Mouse (Mus musculus) hindbrain, embryonic 14.5 days (tissue): ENCODE results near the gene Recql. TPM values are rescaled to one million over a fixed set of nuclear protein-coding genes. Genes with fewer than 3 reads are reported as not detected.

ENCODE experiments used
- ATAC-seq: fragments of 200-750 bp; cut with Nextera tagmentation; 2 replicates; pipeline ENCODE4 v1.8.0; 2017; ENCODE audit warnings: moderate number of reproducible peaks, mild to moderate bottlenecking, moderate TSS enrichment, moderate library complexity; ENCODE audit not compliant: low FRiP score
- DNase-seq: peaks from one replicate; pipeline ENCODE4 v3.0.0-alpha.2; 2015; ENCODE audit warnings: low spot score
- H3K27ac ChIP-seq: fragments of 300-500 bp; sonication (generic); 2 replicates; pipeline ENCODE4 v1.5.1; 2014; ENCODE audit warnings: mild to moderate bottlenecking, moderate library complexity
- H3K27me3 ChIP-seq: fragments of 300-500 bp; sonication (generic); 2 replicates; pipeline ENCODE4 v1.6.1; 2014; ENCODE audit warnings: mild to moderate bottlenecking, low read length, mixed read lengths; ENCODE audit not compliant: control insufficient read depth, insufficient read depth
- H3K36me3 ChIP-seq: fragments of 300-500 bp; sonication (generic); replicated peaks from 2 replicates; pipeline ENCODE4 v1.6.1; 2014; ENCODE audit not compliant: control insufficient read depth, insufficient read depth
- H3K4me1 ChIP-seq: fragments of 300-500 bp; sonication (generic); replicated peaks from 2 replicates; pipeline ENCODE4 v1.6.1; 2014; ENCODE audit warnings: antibody characterized with exemption, low read length, mixed read lengths; ENCODE audit not compliant: control insufficient read depth, insufficient read depth
- H3K4me2 ChIP-seq: fragments of 300-500 bp; sonication (generic); replicated peaks from 2 replicates; pipeline ENCODE4 v1.6.1; 2014; ENCODE audit warnings: mild to moderate bottlenecking, moderate library complexity
- H3K4me3 ChIP-seq: fragments of 300-500 bp; sonication (generic); replicated peaks from 2 replicates; pipeline ENCODE4 v1.5.1; 2014; ENCODE audit warnings: mild to moderate bottlenecking, low read length
- H3K9ac ChIP-seq: fragments of 300-500 bp; sonication (generic); 2 replicates; pipeline ENCODE4 v1.6.1; 2014
- H3K9me3 ChIP-seq: fragments of 300-500 bp; sonication (generic); 2 replicates; pipeline ENCODE4 v1.6.1; 2016; ENCODE audit warnings: low read length; ENCODE audit not compliant: control insufficient read depth
- WGBS: fragments of 180-500 bp; shearing (Covaris S2); extraction: QIAGEN DNeasy Blood & Tissue Kit; methylation state at CpG from one replicate; pipeline ENCODE4 v1.1.7; 2014; 5-methylcytosine and 5-hydroxymethylcytosine counted together
- polyA plus RNA-seq: library from polyadenylated mRNA; unstranded; fragments of >200 nt; fragmentation: Nextera tagmentation; extraction: Ambion mirVana; gene quantifications from 2 replicates; pipeline ENCODE4 v1.2.1, GENCODE M21; 2014

Recql gene
- polyA plus RNA-seq, 1 experiment from 2014 or later: 27.2 TPM

GRCm38 (mm10) chr6:142392312-142392711 is 5.4 kb upstream of the Recql start:
- Histone ChIP-seq H3K36me3 (peaks cover 36% of the 10 kb centered on the region), H3K27ac (no peak overlapping the region), H3K4me2 (no peak overlapping the region), H3K27me3 (no peaks in the 10 kb centered on the region), H3K4me3 (no peak overlapping the region), H3K9me3 (no peaks in the 10 kb centered on the region), H3K4me1 (peaks cover 4% of the 10 kb centered on the region; the same call in 1 of the 2 replicates), H3K9ac (no peak overlapping the region)
- 95% methylated on average over 5 of the region's 5 CpGs for WGBS
- DNase-seq: no peak
- no peak for ATAC-seq

DNA sequence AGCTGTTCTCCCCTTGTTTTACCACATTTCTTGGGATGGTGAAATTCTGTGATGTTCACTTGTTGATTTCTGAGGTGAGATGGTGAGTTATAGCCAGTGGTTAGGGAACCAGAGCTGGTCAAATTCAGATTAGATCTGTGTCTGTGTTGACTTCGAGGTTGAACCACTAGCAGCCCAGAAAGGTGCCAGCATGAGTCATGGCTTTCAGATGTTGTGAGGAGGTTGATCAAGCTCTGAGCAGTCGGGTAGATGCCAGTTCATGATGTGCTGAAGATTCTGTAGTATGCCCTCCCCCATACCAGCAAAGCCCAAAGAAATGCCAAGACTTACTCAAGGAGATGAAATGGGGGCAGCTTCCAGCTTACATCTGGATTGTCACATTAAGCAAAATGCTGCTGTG is 2.2 kb upstream of the Recql start:
- 86% methylated on average over 2 of the region's 2 CpGs for WGBS
- H3K9ac ChIP-seq: no peak overlapping the region
- peaks cover 8% of the 10 kb centered on the region for H3K4me1 ChIP-seq
- no peak for ATAC-seq
- DNase-seq: no peak
- H3K27ac ChIP-seq: no peak overlapping the region
- H3K9me3 ChIP-seq: no peaks in the 10 kb centered on the region
- H3K4me3 ChIP-seq: no peak overlapping the region
- H3K4me2 ChIP-seq: no peak overlapping the region
- H3K36me3 ChIP-seq: peaks cover 10% of the 10 kb centered on the region
- no peaks in the 10 kb centered on the region for H3K27me3 ChIP-seq

DNA sequence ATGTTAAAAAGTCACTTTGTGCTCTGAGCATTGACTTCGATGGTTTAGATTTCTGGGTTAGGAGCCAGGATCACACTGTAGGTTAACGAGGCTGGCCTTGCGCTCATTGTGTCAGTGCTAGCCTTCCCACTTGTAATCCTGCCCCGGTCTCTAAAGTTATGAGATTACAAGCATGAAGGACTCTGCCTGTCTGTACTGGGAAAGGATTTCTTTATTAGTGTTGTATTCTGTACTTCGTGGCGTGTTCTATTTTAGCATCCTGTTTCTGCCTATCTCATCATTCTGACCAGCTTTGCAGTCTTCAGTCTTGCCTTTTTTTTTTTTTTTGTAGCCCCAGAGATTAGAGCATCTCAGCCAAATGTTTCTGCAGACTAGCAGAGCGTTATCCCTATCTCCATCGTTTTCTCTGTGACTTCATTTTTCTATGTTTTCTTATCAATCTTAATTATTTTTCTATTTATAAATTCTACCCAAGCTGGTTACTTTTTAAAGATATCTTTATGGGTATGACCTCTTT is 926 bp upstream of the Recql start:
- no peak for DNase-seq
- H3K27ac ChIP-seq: no peak overlapping the region
- 20% methylated on average over 8 of the region's 8 CpGs for WGBS
- no peaks in the 10 kb centered on the region; the same call in 1 of the 2 replicates for H3K36me3 ChIP-seq
- peak overlapping the region; percentile 100 for H3K4me3 ChIP-seq
- no peaks in the 10 kb centered on the region for H3K9me3 ChIP-seq
- peaks cover 8% of the 10 kb centered on the region for H3K4me1 ChIP-seq
- no peaks in the 10 kb centered on the region for H3K27me3 ChIP-seq
- H3K9ac ChIP-seq: peak overlapping the region; percentile 87
- peak overlapping the region; percentile 88 for H3K4me2 ChIP-seq
- no peak for ATAC-seq

GRCm38 (mm10) chr6:142386285-142387010 is 439 bp downstream of the Recql start:
- no peaks in the 10 kb centered on the region for H3K27me3 ChIP-seq
- H3K9ac ChIP-seq: peak overlapping the region; percentile 59
- no peaks in the 10 kb centered on the region for H3K9me3 ChIP-seq
- 7% methylated on average over 31 of the region's 31 CpGs for WGBS
- H3K27ac ChIP-seq: no peak overlapping the region
- peaks cover 8% of the 10 kb centered on the region for H3K4me1 ChIP-seq
- H3K4me2 ChIP-seq: peak overlapping the region; percentile 83
- H3K36me3 ChIP-seq: no peaks in the 10 kb centered on the region
- peak; percentile 87 for ATAC-seq
- DNase-seq: no peak
- peak overlapping the region; percentile 100 for H3K4me3 ChIP-seq

- WGBS: 94% methylated on average over 9 of the region's 9 CpGs
- Histone ChIP-seq H3K27me3 (no peaks in the 10 kb centered on the region), H3K9ac (no peak overlapping the region), H3K27ac (no peak overlapping the region), H3K36me3 (no peaks in the 10 kb centered on the region), H3K4me1 (peaks cover 8% of the 10 kb centered on the region), H3K4me2 (no peak overlapping the region), H3K9me3 (no peaks in the 10 kb centered on the region), H3K4me3 (no peak overlapping the region)
- ATAC-seq: no peak
- DNase-seq: no peak
These were observed 2.4 kb downstream of the Recql start for GRCm38 (mm10) chr6:142384521-142384920.

GRCm38 (mm10) chr6:142381615-142382014 is 5.3 kb downstream of the Recql start:
- no peak overlapping the region for H3K9ac ChIP-seq
- H3K9me3 ChIP-seq: no peaks in the 10 kb centered on the region
- no peak overlapping the region for H3K4me3 ChIP-seq
- peaks cover 8% of the 10 kb centered on the region for H3K36me3 ChIP-seq
- H3K4me1 ChIP-seq: peaks cover 4% of the 10 kb centered on the region
- ATAC-seq (no peak), DNase-seq (no peak)
- H3K4me2 ChIP-seq: no peak overlapping the region
- 93% methylated on average over 7 of the region's 7 CpGs for WGBS
- H3K27me3 ChIP-seq: no peaks in the 10 kb centered on the region
- H3K27ac ChIP-seq: no peak overlapping the region

DNA sequence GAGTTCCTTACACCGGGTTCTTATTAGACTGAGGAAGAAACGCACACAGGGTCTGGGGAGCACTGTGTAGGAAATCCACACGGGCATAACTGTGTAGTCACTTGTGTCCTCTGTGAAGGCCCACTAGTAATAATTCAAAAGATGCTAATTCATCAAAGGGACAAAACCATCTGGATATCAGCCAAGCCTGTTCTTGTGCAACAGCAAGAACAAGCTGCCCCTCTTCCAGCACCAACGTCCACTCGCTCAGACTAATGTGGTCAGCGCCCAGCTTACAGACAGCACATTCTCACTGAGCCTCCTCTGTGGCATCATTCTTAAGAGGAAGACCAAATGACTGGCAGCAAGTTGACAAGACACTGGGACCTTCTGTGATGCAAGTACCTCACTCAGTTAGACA is 6.9 kb downstream of the Recql start:
- no peak overlapping the region for H3K4me2 ChIP-seq
- no peak overlapping the region for H3K27ac ChIP-seq
- WGBS: 95% methylated on average over 6 of the region's 6 CpGs
- no peaks in the 10 kb centered on the region for H3K9me3 ChIP-seq
- peaks cover 24% of the 10 kb centered on the region for H3K36me3 ChIP-seq
- ATAC-seq (no peak), DNase-seq (no peak)
- H3K27me3 ChIP-seq: no peaks in the 10 kb centered on the region
- H3K9ac ChIP-seq: no peak overlapping the region
- H3K4me3 ChIP-seq: no peak overlapping the region
- no peaks in the 10 kb centered on the region for H3K4me1 ChIP-seq

- DNase-seq: no peak
- H3K4me3 ChIP-seq: no peak overlapping the region
- H3K9ac ChIP-seq: no peak overlapping the region
- H3K9me3 ChIP-seq: no peaks in the 10 kb centered on the region
- 94% methylated on average over 8 of the region's 8 CpGs for WGBS
- H3K36me3 ChIP-seq: peaks cover 36% of the 10 kb centered on the region
- no peak overlapping the region for H3K4me2 ChIP-seq
- no peaks in the 10 kb centered on the region for H3K4me1 ChIP-seq
- no peak for ATAC-seq
- H3K27me3 ChIP-seq: no peaks in the 10 kb centered on the region
- no peak overlapping the region for H3K27ac ChIP-seq
These were observed 8.1 kb downstream of the Recql start for GRCm38 (mm10) chr6:142378576-142379330.

DNA sequence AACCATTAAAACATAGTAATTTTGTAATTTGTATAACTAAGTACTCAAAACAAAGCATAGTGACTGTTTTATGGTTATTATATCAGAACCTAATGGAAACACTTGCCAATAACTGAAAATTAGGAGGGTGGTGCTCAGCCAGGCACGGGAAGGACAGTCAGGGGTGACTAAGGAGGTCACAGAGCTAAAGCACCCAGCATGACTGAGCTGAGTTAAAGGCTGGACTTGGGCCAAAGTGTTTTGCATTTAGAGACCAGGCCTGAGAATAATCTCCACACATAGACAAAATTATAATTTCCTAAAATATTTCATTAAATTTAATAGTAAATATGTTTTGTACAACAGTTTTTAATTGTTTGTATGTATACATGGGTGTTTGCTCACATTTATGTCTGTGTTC is 9.8 kb downstream of the Recql start:
- Histone ChIP-seq H3K27ac (no peak overlapping the region), H3K4me2 (no peak overlapping the region), H3K4me1 (no peaks in the 10 kb centered on the region), H3K4me3 (no peak overlapping the region), H3K9me3 (no peaks in the 10 kb centered on the region), H3K9ac (no peak overlapping the region), H3K27me3 (no peaks in the 10 kb centered on the region), H3K36me3 (peaks cover 49% of the 10 kb centered on the region)
- ATAC-seq: no peak
- 56% methylated on average over 1 of the region's 1 CpGs for WGBS
- DNase-seq: no peak
